Mouse (Mus musculus): ENCODE results near the gene Xdh. TPM values are rescaled to one million over a fixed set of nuclear protein-coding genes. Genes with fewer than 3 reads are reported as not detected.

The Xdh gene
- polyA plus RNA-seq, 1 experiment from 2014 or later: 0.12 TPM

DNA sequence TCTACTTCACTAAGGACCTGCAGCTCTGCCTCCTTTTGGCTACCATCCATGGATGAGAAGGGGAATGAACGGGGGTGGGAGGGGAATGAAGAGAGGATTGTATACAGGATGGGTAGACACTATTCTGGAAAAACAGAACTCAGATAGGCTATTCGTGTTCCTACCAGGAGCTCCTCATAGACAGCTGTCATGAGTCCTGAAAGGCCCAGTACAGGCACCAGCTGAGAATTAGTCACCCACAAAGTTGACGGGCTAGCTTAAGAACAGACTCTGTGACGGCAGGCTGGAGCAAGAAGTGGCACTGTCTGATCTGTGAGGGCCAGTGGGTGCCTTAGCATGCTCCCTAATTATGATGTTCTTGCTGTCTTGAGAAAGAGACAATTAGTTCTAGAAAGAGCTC, 21.3 kb upstream of the Xdh start:
- Histone ChIP-seq H3K9ac (ENCODE audit: low read depth, low read length) (no peak overlapping the region), H3K36me3 (ENCODE audit: control insufficient read depth, insufficient read depth, low read length) (no peaks in the 10 kb centered on the region), H3K4me1 (replicated peaks; ENCODE audit: control insufficient read depth, insufficient read depth, low read length) (no peaks in the 10 kb centered on the region), H3K4me2 (no peak overlapping the region), H3K27me3 (replicated peaks; ENCODE audit: control insufficient read depth, insufficient read depth, low read length) (no peaks in the 10 kb centered on the region), H3K27ac (ENCODE audit: low read depth, low read length) (no peak overlapping the region), H3K4me3 (ENCODE audit: low read depth, low read length) (no peak overlapping the region), H3K9me3 (ENCODE audit: control insufficient read depth, low read length) (no peaks in the 10 kb centered on the region)
- DNase-seq (ENCODE audit: low spot score) (no peak), ATAC-seq (replicated peaks; ENCODE audit: low FRiP score) (no peak)
- WGBS: 73% methylated on average over 4 of the region's 4 CpGs

DNA sequence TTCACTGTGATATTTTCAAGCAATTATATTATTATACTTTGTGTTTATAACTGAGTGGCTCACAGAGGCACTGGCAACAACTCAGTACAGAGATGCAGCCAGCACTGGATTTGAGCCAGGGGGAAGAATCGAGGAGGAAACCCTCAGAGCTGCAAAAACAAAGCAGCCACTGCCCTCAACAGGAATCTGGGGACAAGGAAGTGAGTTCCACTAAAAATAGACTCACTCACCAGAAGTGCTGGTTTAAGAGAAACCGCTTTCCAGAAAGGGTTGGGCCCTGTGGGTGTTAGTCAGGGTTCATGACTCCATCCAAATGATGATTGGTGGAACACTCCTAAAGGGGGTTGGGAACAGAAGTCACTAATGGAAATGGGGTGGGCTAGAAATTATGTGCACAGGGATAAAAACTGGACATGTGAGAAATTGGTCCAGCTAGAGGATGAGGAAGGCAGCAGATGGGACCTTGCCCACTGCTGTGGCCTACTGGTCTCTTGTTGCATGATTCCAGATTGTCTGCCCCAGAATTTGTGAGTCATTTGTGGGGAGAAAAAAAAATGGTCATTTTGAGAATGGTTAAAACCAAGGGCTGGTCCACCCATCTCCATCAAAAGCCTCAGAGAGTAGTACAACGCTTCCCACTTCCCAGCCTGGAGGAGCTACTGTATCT, 20.5 kb upstream of the Xdh start:
- ATAC-seq (replicated peaks; ENCODE audit: low FRiP score) (peak; percentile 39; the same call in 1 of the 2 replicates), DNase-seq (ENCODE audit: low spot score) (no peak)
- WGBS: 44% methylated on average over 3 of the region's 3 CpGs
- H3K9me3 ChIP-seq (ENCODE audit: control insufficient read depth, low read length): no peaks in the 10 kb centered on the region
- H3K27ac ChIP-seq (ENCODE audit: low read depth, low read length): no peak overlapping the region
- H3K36me3 ChIP-seq (ENCODE audit: control insufficient read depth, insufficient read depth, low read length): no peaks in the 10 kb centered on the region
- H3K4me2 ChIP-seq: no peak overlapping the region
- no peak overlapping the region for H3K9ac ChIP-seq (ENCODE audit: low read depth, low read length)
- no peaks in the 10 kb centered on the region for H3K4me1 ChIP-seq (replicated peaks; ENCODE audit: control insufficient read depth, insufficient read depth, low read length)
- H3K4me3 ChIP-seq (ENCODE audit: low read depth, low read length): no peak overlapping the region
- H3K27me3 ChIP-seq (replicated peaks; ENCODE audit: control insufficient read depth, insufficient read depth, low read length): no peaks in the 10 kb centered on the region

DNA sequence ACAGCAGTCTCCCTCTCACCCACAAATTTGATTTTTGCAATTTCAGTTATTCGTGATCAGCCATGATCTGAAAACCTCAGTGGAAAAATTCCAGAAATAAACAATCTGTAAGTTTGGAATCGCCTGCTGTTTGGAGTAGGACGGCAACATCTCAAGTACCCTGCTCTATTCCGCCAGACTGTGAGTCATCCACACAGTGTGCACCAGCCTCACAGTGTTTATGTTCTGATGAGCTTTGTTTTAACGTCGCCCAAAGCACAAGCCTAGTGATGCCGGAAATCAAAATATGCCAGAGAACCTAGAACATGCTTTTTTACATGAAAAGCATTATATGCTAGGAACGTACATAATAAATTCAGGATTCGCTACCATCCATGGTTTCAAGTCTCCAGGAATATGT, 14.9 kb upstream of the Xdh start:
- H3K9ac ChIP-seq (ENCODE audit: low read depth, low read length): no peak overlapping the region
- no peak overlapping the region for H3K4me2 ChIP-seq
- ATAC-seq (replicated peaks; ENCODE audit: low FRiP score) (no peak), DNase-seq (ENCODE audit: low spot score) (no peak)
- no peak overlapping the region for H3K27ac ChIP-seq (ENCODE audit: low read depth, low read length)
- H3K36me3 ChIP-seq (ENCODE audit: control insufficient read depth, insufficient read depth, low read length): no peaks in the 10 kb centered on the region
- H3K4me1 ChIP-seq (replicated peaks; ENCODE audit: control insufficient read depth, insufficient read depth, low read length): no peaks in the 10 kb centered on the region
- 83% methylated on average over 9 of the region's 9 CpGs for WGBS
- no peaks in the 10 kb centered on the region for H3K27me3 ChIP-seq (replicated peaks; ENCODE audit: control insufficient read depth, insufficient read depth, low read length)
- H3K4me3 ChIP-seq (ENCODE audit: low read depth, low read length): no peak overlapping the region
- no peaks in the 10 kb centered on the region for H3K9me3 ChIP-seq (ENCODE audit: control insufficient read depth, low read length)

DNA sequence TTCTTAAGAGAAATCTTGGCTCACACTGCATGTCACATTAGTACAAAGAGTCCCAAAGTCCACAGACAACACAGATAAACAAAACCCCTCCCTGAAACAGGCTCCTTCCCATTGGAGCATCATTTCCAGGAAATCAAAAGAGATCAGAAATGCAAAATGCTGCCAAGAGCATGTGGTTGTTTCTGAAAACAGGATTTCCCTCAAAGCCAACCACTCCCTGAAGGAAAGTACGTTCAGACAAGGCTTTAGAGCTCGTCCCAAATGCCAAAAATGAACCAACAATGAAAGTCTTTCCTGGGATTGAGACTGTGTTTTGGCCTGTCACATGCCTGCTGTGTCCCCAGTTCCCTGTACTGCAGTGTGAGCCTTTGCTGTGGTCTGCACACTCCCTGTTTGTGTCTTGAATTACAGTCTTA, 12.6 kb upstream of the Xdh start:
- Histone ChIP-seq H3K4me1 (replicated peaks; ENCODE audit: control insufficient read depth, insufficient read depth, low read length) (no peaks in the 10 kb centered on the region), H3K9me3 (ENCODE audit: control insufficient read depth, low read length) (no peaks in the 10 kb centered on the region), H3K27ac (ENCODE audit: low read depth, low read length) (no peak overlapping the region), H3K36me3 (ENCODE audit: control insufficient read depth, insufficient read depth, low read length) (no peaks in the 10 kb centered on the region), H3K27me3 (replicated peaks; ENCODE audit: control insufficient read depth, insufficient read depth, low read length) (no peaks in the 10 kb centered on the region), H3K4me3 (ENCODE audit: low read depth, low read length) (no peak overlapping the region), H3K4me2 (no peak overlapping the region), H3K9ac (ENCODE audit: low read depth, low read length) (no peak overlapping the region)
- DNase-seq (ENCODE audit: low spot score): no peak
- ATAC-seq (replicated peaks; ENCODE audit: low FRiP score): no peak
- WGBS: 64% methylated on average over 2 of the region's 2 CpGs

DNA sequence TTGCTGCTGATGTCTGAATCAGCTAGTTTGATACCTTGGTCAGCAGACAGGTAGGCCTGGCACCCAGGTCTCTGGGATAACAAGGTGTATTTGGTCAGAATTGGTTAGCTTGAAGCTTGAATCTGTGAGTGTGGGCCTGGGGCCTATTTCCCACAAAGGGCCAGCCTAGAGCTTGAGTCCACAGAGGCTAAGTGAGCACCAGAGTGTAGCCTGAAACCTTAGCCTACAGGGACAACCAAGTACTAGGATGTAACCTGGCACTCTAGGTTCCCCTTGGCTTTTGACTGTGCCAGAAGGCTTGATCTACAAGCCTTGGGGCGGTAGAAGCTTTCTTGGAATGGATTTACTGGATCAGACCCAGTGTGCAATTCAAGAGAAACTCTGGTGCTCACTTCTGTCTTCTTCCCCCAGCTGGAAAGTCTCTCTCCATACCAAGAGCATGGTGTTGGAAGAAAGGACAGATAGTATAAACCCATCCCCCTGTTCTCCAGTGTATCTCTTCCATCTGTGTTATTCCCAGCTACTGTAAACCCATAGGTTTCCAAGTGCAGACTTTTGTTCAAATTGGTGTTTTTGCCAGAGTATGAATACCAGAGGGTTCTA, 11.9 kb upstream of the Xdh start:
- no peaks in the 10 kb centered on the region for H3K27me3 ChIP-seq (replicated peaks; ENCODE audit: control insufficient read depth, insufficient read depth, low read length)
- no peaks in the 10 kb centered on the region for H3K9me3 ChIP-seq (ENCODE audit: control insufficient read depth, low read length)
- 67% methylated on average over 1 of the region's 1 CpGs for WGBS
- H3K4me2 ChIP-seq: no peak overlapping the region
- no peak overlapping the region for H3K27ac ChIP-seq (ENCODE audit: low read depth, low read length)
- no peaks in the 10 kb centered on the region for H3K36me3 ChIP-seq (ENCODE audit: control insufficient read depth, insufficient read depth, low read length)
- no peak overlapping the region for H3K9ac ChIP-seq (ENCODE audit: low read depth, low read length)
- no peak overlapping the region for H3K4me3 ChIP-seq (ENCODE audit: low read depth, low read length)
- H3K4me1 ChIP-seq (replicated peaks; ENCODE audit: control insufficient read depth, insufficient read depth, low read length): no peaks in the 10 kb centered on the region
- DNase-seq (ENCODE audit: low spot score): no peak
- no peak for ATAC-seq (replicated peaks; ENCODE audit: low FRiP score)

DNA sequence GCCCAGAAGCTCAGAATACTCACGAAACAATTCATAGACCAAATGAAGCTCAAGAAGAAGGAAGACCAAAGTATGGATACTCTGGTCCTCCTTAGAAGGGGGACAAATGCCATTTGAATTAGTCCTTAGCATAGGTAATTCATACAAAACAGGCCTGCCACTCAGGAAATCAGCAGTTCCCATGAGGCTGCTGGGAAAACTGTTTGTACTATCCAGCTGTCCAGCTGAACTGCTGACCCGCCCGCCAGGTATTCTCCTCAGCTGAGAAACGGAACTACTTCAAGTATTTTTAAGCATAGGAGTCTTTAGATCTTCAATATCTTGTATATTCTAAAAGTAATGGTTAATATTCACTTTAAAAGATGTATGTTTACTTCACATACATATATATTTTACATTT, 10.7 kb upstream of the Xdh start:
- no peak overlapping the region for H3K4me3 ChIP-seq (ENCODE audit: low read depth, low read length)
- 88% methylated on average over 4 of the region's 4 CpGs for WGBS
- H3K9ac ChIP-seq (ENCODE audit: low read depth, low read length): no peak overlapping the region
- no peaks in the 10 kb centered on the region for H3K36me3 ChIP-seq (ENCODE audit: control insufficient read depth, insufficient read depth, low read length)
- no peak for DNase-seq (ENCODE audit: low spot score)
- ATAC-seq (replicated peaks; ENCODE audit: low FRiP score): no peak
- no peak overlapping the region for H3K4me2 ChIP-seq
- no peaks in the 10 kb centered on the region for H3K27me3 ChIP-seq (replicated peaks; ENCODE audit: control insufficient read depth, insufficient read depth, low read length)
- H3K4me1 ChIP-seq (replicated peaks; ENCODE audit: control insufficient read depth, insufficient read depth, low read length): no peaks in the 10 kb centered on the region
- no peak overlapping the region for H3K27ac ChIP-seq (ENCODE audit: low read depth, low read length)
- H3K9me3 ChIP-seq (ENCODE audit: control insufficient read depth, low read length): no peaks in the 10 kb centered on the region

DNA sequence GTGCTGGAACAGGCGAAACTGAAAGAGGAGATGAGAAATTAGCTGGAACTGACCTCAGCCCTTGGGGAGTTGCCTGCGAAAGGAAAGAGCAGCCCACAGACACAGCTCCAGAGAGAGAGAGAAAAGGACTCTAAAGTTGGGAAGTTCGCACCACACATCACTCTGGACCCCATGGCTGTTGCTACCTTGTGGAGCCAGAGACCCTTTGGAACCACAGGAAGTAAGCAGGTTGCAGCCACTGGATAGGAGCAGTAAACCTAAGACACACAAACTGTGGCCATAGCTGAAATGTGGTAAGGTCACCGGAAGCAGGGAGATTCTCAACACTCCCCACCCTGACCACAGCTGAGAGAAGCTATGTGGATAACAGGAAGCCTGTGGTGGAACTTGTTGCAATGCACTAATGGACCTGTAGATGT, 2.1 kb upstream of the Xdh start:
- ATAC-seq (replicated peaks; ENCODE audit: low FRiP score) (no peak), DNase-seq (ENCODE audit: low spot score) (no peak)

DNA sequence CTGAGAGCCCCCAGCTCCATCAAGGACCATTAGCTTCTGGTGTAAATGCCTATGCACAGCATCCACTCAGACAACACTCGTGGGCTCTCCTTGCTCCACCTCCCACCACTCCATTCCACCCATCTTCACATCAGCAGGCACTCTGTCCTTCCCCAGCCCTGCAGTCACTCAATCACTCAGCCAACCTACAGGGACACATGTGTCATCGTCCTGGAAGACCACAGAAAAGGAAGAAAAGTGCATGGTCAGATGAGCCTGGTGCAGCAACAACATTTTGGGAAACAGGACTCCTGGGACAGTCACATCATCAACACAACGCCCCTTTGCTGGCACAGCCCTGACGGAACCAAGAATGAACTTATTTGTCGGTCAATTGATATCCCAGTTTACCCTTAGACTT, 974 bp upstream of the Xdh start:
- Histone ChIP-seq H3K9me3 (ENCODE audit: control insufficient read depth, low read length) (no peaks in the 10 kb centered on the region), H3K27me3 (replicated peaks; ENCODE audit: control insufficient read depth, insufficient read depth, low read length) (no peaks in the 10 kb centered on the region), H3K9ac (ENCODE audit: low read depth, low read length) (no peak overlapping the region), H3K27ac (ENCODE audit: low read depth, low read length) (no peak overlapping the region), H3K4me1 (replicated peaks; ENCODE audit: control insufficient read depth, insufficient read depth, low read length) (no peaks in the 10 kb centered on the region), H3K36me3 (ENCODE audit: control insufficient read depth, insufficient read depth, low read length) (no peaks in the 10 kb centered on the region), H3K4me2 (no peak overlapping the region), H3K4me3 (ENCODE audit: low read depth, low read length) (no peak overlapping the region)
- WGBS: 72% methylated on average over 5 of the region's 5 CpGs
- DNase-seq (ENCODE audit: low spot score) (no peak), ATAC-seq (replicated peaks; ENCODE audit: low FRiP score) (no peak)

More for the DNA sequence above, 2.1 kb upstream of the Xdh start:
- H3K4me2 ChIP-seq: no peak overlapping the region
- WGBS: 51% methylated on average over 4 of the region's 4 CpGs
- H3K4me1 ChIP-seq (replicated peaks; ENCODE audit: control insufficient read depth, insufficient read depth, low read length): no peaks in the 10 kb centered on the region
- H3K36me3 ChIP-seq (ENCODE audit: control insufficient read depth, insufficient read depth, low read length): no peaks in the 10 kb centered on the region
- H3K27me3 ChIP-seq (replicated peaks; ENCODE audit: control insufficient read depth, insufficient read depth, low read length): no peaks in the 10 kb centered on the region
- H3K9me3 ChIP-seq (ENCODE audit: control insufficient read depth, low read length): no peaks in the 10 kb centered on the region
- no peak overlapping the region for H3K4me3 ChIP-seq (ENCODE audit: low read depth, low read length)
- no peak overlapping the region for H3K9ac ChIP-seq (ENCODE audit: low read depth, low read length)
- no peak overlapping the region for H3K27ac ChIP-seq (ENCODE audit: low read depth, low read length)

DNA sequence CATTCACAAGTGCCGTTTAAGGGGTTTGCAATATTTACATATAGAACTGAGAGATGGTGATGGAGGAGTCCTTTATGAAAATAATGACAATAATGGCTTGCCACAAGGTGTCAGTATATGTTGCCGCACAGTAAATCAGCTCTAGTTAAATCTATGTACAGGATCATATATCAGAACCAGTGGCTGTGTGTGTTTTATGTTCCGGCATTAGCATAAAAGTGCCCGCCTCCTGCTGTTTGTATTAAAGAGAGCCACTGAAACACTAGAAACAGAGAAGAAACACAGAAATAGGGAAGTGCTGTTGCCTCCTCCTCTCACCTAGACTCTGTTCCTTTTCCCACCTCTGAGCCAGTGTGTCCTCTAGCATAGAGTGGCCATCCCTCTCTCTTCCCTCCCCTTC, 498 bp downstream of the Xdh start:
- ATAC-seq (replicated peaks; ENCODE audit: low FRiP score): no peak

More for the DNA sequence above, 498 bp downstream of the Xdh start:
- Histone ChIP-seq H3K9me3 (ENCODE audit: control insufficient read depth, low read length) (no peaks in the 10 kb centered on the region), H3K36me3 (ENCODE audit: control insufficient read depth, insufficient read depth, low read length) (no peaks in the 10 kb centered on the region), H3K27ac (ENCODE audit: low read depth, low read length) (no peak overlapping the region), H3K4me3 (ENCODE audit: low read depth, low read length) (no peak overlapping the region), H3K27me3 (replicated peaks; ENCODE audit: control insufficient read depth, insufficient read depth, low read length) (no peaks in the 10 kb centered on the region), H3K9ac (ENCODE audit: low read depth, low read length) (no peak overlapping the region), H3K4me1 (replicated peaks; ENCODE audit: control insufficient read depth, insufficient read depth, low read length) (no peaks in the 10 kb centered on the region), H3K4me2 (no peak overlapping the region)
- no peak for DNase-seq (ENCODE audit: low spot score)
- 82% methylated on average over 4 of the region's 4 CpGs for WGBS

All from liver, embryonic 11.5 days (tissue).